Mouse (Mus musculus) bone marrow, adult 2 months (tissue): ENCODE data around the gene Selenok. TPM values are rescaled to one million over a fixed set of nuclear protein-coding genes. Genes with fewer than 3 reads are reported as not detected.

Source experiments
- H3K27ac ChIP-seq: fragments of 200-500 bp; 2 replicates; pipeline ENCODE4 v1.5.1; 2012; ENCODE audit warnings: low read depth, mild to moderate bottlenecking, control low read depth, inconsistent platforms, low read length; ENCODE audit not compliant: control insufficient read depth, poor library complexity, insufficient read depth
- H3K4me1 ChIP-seq: fragments of 200-500 bp; 2 replicates; pipeline ENCODE4 v1.6.1; 2011; ENCODE audit warnings: low read length; ENCODE audit not compliant: control insufficient read depth, insufficient read depth
- H3K4me3 ChIP-seq: fragments of 200-500 bp; replicated peaks from 2 replicates; pipeline ENCODE3; 2011; ENCODE audit warnings: mild to moderate bottlenecking, low read depth, low read length, control low read depth; ENCODE audit not compliant: control insufficient read depth
- CTCF ChIP-seq: fragments of 200-500 bp; IDR thresholded peaks from 2 replicates; pipeline ENCODE4 v1.5.1; 2011; ENCODE audit warnings: low read length, control low read depth; ENCODE audit not compliant: control insufficient read depth, insufficient read depth
- POLR2A ChIP-seq: fragments of 200-500 bp; IDR thresholded peaks from 2 replicates; pipeline ENCODE4 v1.6.1; 2011; ENCODE audit warnings: low read depth, mild to moderate bottlenecking, control low read depth, low read length, borderline replicate concordance; ENCODE audit not compliant: control insufficient read depth
- WGBS: fragments of 180-500 bp; shearing (Covaris S2); methylation state at CpG from one replicate; pipeline ENCODE4 v1.1.7; 2018; 5-methylcytosine and 5-hydroxymethylcytosine counted together
- polyA plus RNA-seq: library from polyadenylated mRNA; stranded (reverse); fragments of >200 nt; gene quantifications from 2 replicates; pipeline ENCODE4 v1.2.4, GENCODE M21; 2011; ENCODE audit warnings: low replicate concordance; ENCODE audit not compliant: missing spikeins, insufficient read depth, insufficient read length

Selenok gene
- polyA plus RNA-seq, 1 experiment, result 45.0 TPM

- TF ChIP-seq POLR2A, result no peak
- no peak for TF ChIP-seq CTCF
- Histone ChIP-seq H3K27ac (no peak overlapping the region), H3K4me1 (no peaks in the 10 kb centered on the region), H3K4me3 (no peak overlapping the region)
- WGBS, result 7% methylated on average over 4 of the region's 4 CpGs
These were observed 17.3 kb upstream of the Selenok start for GRCm38 (mm10) chr14:29950805-29951204.

DNA sequence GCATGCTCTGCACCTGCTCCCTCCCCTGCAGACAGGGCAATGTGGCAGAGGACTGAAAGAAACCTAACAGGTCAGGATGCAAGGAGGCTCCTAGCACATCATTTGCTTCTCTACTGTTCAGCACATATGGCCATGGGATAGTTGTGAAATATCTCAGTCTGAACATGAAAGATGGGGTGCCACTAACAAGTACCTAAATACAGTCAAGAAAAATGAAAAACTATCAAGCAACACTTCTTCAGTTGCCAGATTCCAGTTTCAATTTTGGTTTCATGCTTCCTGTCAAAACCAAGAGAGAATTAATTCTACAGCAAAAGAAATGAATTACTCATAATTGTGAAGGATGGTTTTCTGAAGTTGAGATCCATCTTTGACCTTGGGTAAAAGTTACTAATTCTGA, 10.7 kb upstream of the Selenok start:
- no peak for TF ChIP-seq POLR2A
- TF ChIP-seq CTCF, result no peak
- Histone ChIP-seq H3K4me3 (no peak overlapping the region), H3K4me1 (peaks cover 2% of the 10 kb centered on the region), H3K27ac (no peak overlapping the region)

GRCm38 (mm10) chr14:29967611-29968010, 497 bp upstream of the Selenok start:
- Histone ChIP-seq H3K4me3 (peak overlapping the region; percentile 65), H3K4me1 (no peaks in the 10 kb centered on the region; the same call in 1 of the 2 replicates), H3K27ac (peak overlapping the region; percentile 24; the same call in 1 of the 2 replicates)
- 68% methylated on average over 7 of the region's 7 CpGs for WGBS
- TF ChIP-seq POLR2A, result no peak
- no peak for TF ChIP-seq CTCF

DNA sequence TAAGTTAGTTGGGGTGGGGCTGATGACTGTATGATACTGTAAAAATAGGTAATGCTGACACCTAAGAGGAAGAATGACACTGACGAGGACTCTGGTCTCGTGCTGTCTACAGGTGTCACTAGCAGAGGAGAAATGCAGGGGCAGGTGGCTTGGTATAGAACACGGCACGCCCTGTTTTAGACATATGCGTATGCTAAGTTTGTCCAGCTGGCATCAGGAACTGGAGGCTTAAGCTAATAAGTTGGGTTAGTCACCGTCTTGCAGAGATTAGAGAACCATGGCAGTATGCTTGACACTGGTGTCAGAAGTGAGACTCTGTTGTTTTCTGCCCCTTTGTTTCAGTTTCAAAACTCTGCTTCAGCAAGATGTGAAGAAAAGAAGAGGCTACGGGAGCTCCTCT, 3.3 kb downstream of the Selenok start:
- Histone ChIP-seq H3K4me1 (peaks cover 2% of the 10 kb centered on the region; the same call in 1 of the 2 replicates), H3K27ac (no peak overlapping the region), H3K4me3 (no peak overlapping the region)
- TF ChIP-seq CTCF, result no peak
- no peak for TF ChIP-seq POLR2A
- 89% methylated on average over 7 of the region's 7 CpGs for WGBS

DNA sequence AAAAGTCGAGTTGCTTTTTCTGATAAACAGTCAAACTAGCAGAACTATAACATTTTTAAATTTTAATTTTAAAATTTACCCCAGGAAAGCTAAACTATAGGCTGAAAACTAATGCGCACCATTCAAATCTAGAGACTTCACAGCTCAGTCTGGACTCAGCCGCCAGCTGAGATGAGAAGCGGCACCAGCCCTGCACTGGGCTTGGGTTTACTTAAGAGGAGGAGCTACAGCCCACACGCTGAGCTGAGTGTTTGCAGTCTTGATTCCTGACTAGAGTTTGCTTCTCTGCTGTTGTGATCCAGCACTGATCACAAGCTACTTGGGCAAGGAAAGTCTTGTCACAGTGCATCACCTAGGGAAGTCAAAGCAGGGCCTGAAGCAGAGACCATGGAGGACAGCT, 3.9 kb downstream of the Selenok start:
- no peak overlapping the region for H3K4me3 ChIP-seq
- TF ChIP-seq POLR2A (no peak), CTCF (no peak)
- WGBS, result 88% methylated on average over 5 of the region's 5 CpGs
- no peak overlapping the region for H3K27ac ChIP-seq
- peaks cover 2% of the 10 kb centered on the region; the same call in 1 of the 2 replicates for H3K4me1 ChIP-seq

DNA sequence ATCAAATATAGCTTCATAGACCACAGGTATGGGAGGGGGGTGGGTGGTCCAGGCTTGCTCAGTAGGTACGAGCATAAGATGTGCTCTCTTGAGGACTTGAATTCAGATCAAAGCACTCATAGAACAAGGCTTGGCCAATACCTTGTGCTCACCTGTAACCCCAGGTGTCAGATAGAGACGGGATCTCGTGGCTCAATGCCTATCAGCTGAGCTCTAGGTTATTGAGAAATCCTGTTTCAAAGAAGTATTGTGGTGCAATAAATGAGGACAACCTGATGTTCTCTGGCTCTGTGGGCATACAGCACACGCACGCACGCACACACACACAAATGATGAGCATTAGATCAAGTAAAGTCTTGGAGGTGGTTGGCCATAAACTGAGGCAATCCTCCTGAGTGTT, 8.8 kb downstream of the Selenok start:
- WGBS, result 72% methylated on average over 6 of the region's 6 CpGs
- H3K4me3 ChIP-seq, result no peak overlapping the region
- TF ChIP-seq CTCF, result no peak
- no peak for TF ChIP-seq POLR2A
- peaks cover 2% of the 10 kb centered on the region; the same call in 1 of the 2 replicates for H3K4me1 ChIP-seq
- no peak overlapping the region for H3K27ac ChIP-seq

GRCm38 (mm10) chr14:29978254-29979204, 10.4 kb downstream of the Selenok start, which contains the start of gene Actr8:
Actr8 (plus strand) TSS chr14:29978337.
- TF ChIP-seq POLR2A, result peak; percentile 75; the same call in 1 of the 2 replicates
- peak; percentile 5; the same call in 1 of the 2 replicates for TF ChIP-seq CTCF

DNA sequence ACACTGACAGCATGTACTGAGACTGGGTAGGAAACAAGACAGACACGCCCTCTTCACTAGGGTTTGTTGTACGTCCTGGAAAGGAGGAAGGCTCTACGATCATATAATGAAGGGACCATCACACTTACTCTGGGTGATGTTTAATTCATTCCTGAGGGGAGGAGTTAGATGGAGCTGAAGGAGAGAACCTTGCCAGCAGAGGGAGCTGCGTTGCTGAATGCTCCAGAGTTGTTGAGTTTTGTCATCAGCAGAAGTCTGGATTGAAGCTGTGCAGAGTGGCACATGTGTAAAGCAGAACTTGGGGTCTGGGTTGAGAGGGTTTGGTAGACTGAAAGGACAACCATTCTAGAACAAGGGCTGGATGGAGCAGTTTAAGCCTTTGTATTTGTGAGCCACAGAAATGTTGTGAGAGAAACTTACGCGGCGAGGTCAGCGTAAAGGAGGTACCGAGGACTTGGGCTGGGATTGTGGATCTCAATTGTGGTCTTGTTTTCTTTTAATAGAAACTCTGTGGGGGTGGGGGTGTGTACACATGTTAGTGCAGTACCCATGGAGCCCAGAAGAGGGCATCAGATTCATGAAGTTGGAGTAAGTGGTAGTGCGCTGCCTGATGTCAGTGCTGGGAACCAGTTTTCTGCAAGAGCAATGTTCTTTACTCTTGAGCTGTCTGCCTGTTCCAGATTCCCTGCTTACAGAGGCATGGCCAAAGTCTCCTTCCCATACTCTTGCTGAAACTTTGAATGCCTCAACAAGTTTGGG, 12.5 kb downstream of the Selenok start:
- 84% methylated on average over 10 of the region's 10 CpGs for WGBS
- no peaks in the 10 kb centered on the region; the same call in 1 of the 2 replicates for H3K4me1 ChIP-seq
- TF ChIP-seq CTCF, result peak; percentile 46
- TF ChIP-seq POLR2A, result no peak

More at GRCm38 (mm10) chr14:29978254-29979204, 10.4 kb downstream of the Selenok start, which contains the start of gene Actr8:
- Histone ChIP-seq H3K4me3 (peak within 1 kb of the TSS; percentile 82), H3K27ac (peak within 1 kb of the TSS; percentile 84), H3K4me1 (peaks cover 2% of the 10 kb centered on the region; the same call in 1 of the 2 replicates)
- under 1% methylated on average over 44 of the region's 44 CpGs for WGBS

More for the DNA sequence above, 12.5 kb downstream of the Selenok start:
- H3K4me3 ChIP-seq, result no peak overlapping the region
- no peak overlapping the region for H3K27ac ChIP-seq
